Mouse (Mus musculus): Measurements from ENCODE around the gene Slc26a3. TPM values are rescaled to one million over a fixed set of nuclear protein-coding genes. Genes with fewer than 3 reads are reported as not detected.

Slc26a3 gene
- polyA plus RNA-seq, 1 experiment: not detected

- Histone ChIP-seq H3K27me3 (ENCODE audit: control insufficient read depth, insufficient read depth, insufficient read length) (no peaks in the 10 kb centered on the region), H3K36me3 (ENCODE audit: control insufficient read depth, insufficient read depth) (no peaks in the 10 kb centered on the region), H3K4me2 (ENCODE audit: low read depth) (no peak overlapping the region), H3K4me3 (no peak overlapping the region), H3K79me2 (ENCODE audit: control insufficient read depth, insufficient read depth) (no peaks in the 10 kb centered on the region), H3ac (ENCODE audit: control insufficient read depth, insufficient read length) (no peak overlapping the region)
- TF ChIP-seq POLR2A (IDR thresholded peaks at IDR 0.05; ENCODE audit: insufficient read length, low read depth): no peak
- TF ChIP-seq MYOG (IDR thresholded peaks at IDR 0.05; ENCODE audit: control insufficient read depth in 1 of 3, insufficient read depth in 1 of 3, insufficient read length in 2 of 3, low read depth in 2 of 3): no peak
- no peak for TF ChIP-seq REST (IDR thresholded peaks at IDR 0.05; ENCODE audit: insufficient read depth, insufficient read length)
- no peak for TF ChIP-seq USF1 (IDR thresholded peaks at IDR 0.05; ENCODE audit: low read depth)
- no peak for TF ChIP-seq TCF12 (IDR thresholded peaks at IDR 0.05; ENCODE audit: insufficient read depth, poor library complexity, severe bottlenecking)
- TF ChIP-seq CEBPB (IDR thresholded peaks at IDR 0.05; ENCODE audit: insufficient read depth, poor library complexity, severe bottlenecking): no peak
- no peak for TF ChIP-seq POLR2AphosphoS2 (IDR thresholded peaks at IDR 0.05; ENCODE audit: insufficient read length, low read depth)
Measured at GRCm38 (mm10) chr12:31369118-31369517, 21.6 kb upstream of the Slc26a3 start.

- H3ac ChIP-seq (ENCODE audit: control insufficient read depth, insufficient read length): no peak overlapping the region
- H3K27me3 ChIP-seq (ENCODE audit: control insufficient read depth, insufficient read depth, insufficient read length): no peaks in the 10 kb centered on the region
- H3K4me2 ChIP-seq (ENCODE audit: low read depth): no peak overlapping the region
- no peaks in the 10 kb centered on the region for H3K79me2 ChIP-seq (ENCODE audit: control insufficient read depth, insufficient read depth)
- no peaks in the 10 kb centered on the region for H3K36me3 ChIP-seq (ENCODE audit: control insufficient read depth, insufficient read depth)
- H3K4me3 ChIP-seq: no peak overlapping the region
- TF ChIP-seq TCF12 (IDR thresholded peaks at IDR 0.05; ENCODE audit: insufficient read depth, poor library complexity, severe bottlenecking) (no peak), MYOG (IDR thresholded peaks at IDR 0.05; ENCODE audit: control insufficient read depth in 1 of 3, insufficient read depth in 1 of 3, insufficient read length in 2 of 3, low read depth in 2 of 3) (no peak), MYOD1 (IDR thresholded peaks at IDR 0.05; ENCODE audit: control insufficient read depth in 1 of 3, insufficient read length in 2 of 3, low read depth in 2 of 3) (no peak), TCF3 (IDR thresholded peaks at IDR 0.05; ENCODE audit: insufficient read length, low read depth) (no peak), CEBPB (IDR thresholded peaks at IDR 0.05; ENCODE audit: insufficient read depth, poor library complexity, severe bottlenecking) (no peak), SRF (IDR thresholded peaks at IDR 0.05; ENCODE audit: control insufficient read depth, insufficient read length, low read depth) (no peak), E2F4 (IDR thresholded peaks at IDR 0.05; ENCODE audit: insufficient read depth) (no peak), REST (IDR thresholded peaks at IDR 0.05; ENCODE audit: insufficient read depth, insufficient read length) (no peak), MAX (IDR thresholded peaks at IDR 0.05; ENCODE audit: low read depth) (no peak)
Measured at GRCm38 (mm10) chr12:31369656-31370055, 21.0 kb upstream of the Slc26a3 start.

DNA sequence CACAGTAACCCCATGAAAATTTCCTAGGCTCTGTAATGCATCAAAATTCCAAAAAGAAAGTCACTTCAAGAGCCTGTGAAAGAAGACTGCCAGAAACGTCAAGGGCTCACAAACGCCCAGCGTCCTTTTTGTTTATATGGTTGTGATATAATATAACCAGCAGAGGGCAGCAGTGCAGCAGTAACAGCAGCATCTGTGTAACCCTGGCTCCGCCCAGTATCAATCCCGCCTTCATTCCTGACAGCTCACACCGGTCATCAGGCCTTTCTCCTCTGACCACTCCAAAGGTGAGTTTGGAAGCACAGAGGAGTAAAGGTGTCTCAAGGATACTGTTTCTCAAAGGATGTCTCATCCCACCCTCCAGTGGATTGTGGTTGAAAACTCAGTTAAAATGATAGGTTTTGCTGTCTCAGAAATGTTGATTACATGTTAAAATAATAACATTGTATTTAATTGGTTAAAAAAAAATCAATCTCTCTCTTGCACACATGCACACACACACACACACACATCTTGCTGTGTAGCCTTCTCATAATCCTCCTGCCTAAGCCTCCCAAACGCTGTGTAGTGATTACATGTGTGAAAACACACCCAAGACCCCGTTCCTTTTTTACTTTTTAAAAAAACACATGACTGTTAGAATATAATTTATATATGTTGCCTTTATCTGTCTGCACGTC is 15.9 kb upstream of the Slc26a3 start:
- no peaks in the 10 kb centered on the region for H3K36me3 ChIP-seq (ENCODE audit: control insufficient read depth, insufficient read depth)
- no peak for TF ChIP-seq CEBPB (IDR thresholded peaks at IDR 0.05; ENCODE audit: insufficient read depth, poor library complexity, severe bottlenecking)
- TF ChIP-seq TCF3 (IDR thresholded peaks at IDR 0.05; ENCODE audit: insufficient read length, low read depth): no peak
- TF ChIP-seq E2F4 (IDR thresholded peaks at IDR 0.05; ENCODE audit: insufficient read depth): no peak
- peaks cover 3% of the 10 kb centered on the region for H3K27me3 ChIP-seq (ENCODE audit: control insufficient read depth, insufficient read depth, insufficient read length)
- no peak overlapping the region for H3K4me3 ChIP-seq
- no peak overlapping the region for H3ac ChIP-seq (ENCODE audit: control insufficient read depth, insufficient read length)
- H3K79me2 ChIP-seq (ENCODE audit: control insufficient read depth, insufficient read depth): no peaks in the 10 kb centered on the region
- peak overlapping the region; percentile 57 for H3K4me2 ChIP-seq (ENCODE audit: low read depth)

DNA sequence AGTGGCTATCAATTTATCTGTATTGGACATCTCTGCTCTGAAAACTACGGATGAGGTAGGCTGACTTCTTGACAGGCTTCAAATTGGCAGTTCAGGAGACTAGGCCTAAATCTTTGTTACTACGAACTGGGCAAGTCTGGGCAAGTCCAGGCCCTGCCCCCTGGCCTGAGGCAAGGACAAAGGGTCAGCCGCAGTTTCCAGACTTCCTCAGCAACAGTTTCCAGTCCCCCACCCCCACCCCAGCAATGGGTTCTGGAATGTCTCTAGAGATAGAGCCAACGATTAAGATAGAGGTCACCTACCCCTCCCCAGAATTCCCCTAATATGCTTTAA is 15.4 kb upstream of the Slc26a3 start:
- Histone ChIP-seq H3ac (ENCODE audit: control insufficient read depth, insufficient read length) (no peak overlapping the region), H3K27me3 (ENCODE audit: control insufficient read depth, insufficient read depth, insufficient read length) (peaks cover 6% of the 10 kb centered on the region), H3K4me2 (ENCODE audit: low read depth) (peak overlapping the region; percentile 41), H3K36me3 (ENCODE audit: control insufficient read depth, insufficient read depth) (no peaks in the 10 kb centered on the region), H3K79me2 (ENCODE audit: control insufficient read depth, insufficient read depth) (no peaks in the 10 kb centered on the region), H3K4me3 (no peak overlapping the region)
- no peak for TF ChIP-seq CEBPB (IDR thresholded peaks at IDR 0.05; ENCODE audit: insufficient read depth, poor library complexity, severe bottlenecking)
- TF ChIP-seq MYOG (IDR thresholded peaks at IDR 0.05; ENCODE audit: control insufficient read depth in 1 of 3, insufficient read depth in 1 of 3, insufficient read length in 2 of 3, low read depth in 2 of 3): no peak
- no peak for TF ChIP-seq E2F4 (IDR thresholded peaks at IDR 0.05; ENCODE audit: insufficient read depth)
- TF ChIP-seq POLR2AphosphoS2 (IDR thresholded peaks at IDR 0.05; ENCODE audit: insufficient read length, low read depth): no peak
- no peak for TF ChIP-seq MYOD1 (IDR thresholded peaks at IDR 0.05; ENCODE audit: control insufficient read depth in 1 of 3, insufficient read length in 2 of 3, low read depth in 2 of 3)
- TF ChIP-seq USF1 (IDR thresholded peaks at IDR 0.05; ENCODE audit: low read depth): no peak
- TF ChIP-seq SRF (IDR thresholded peaks at IDR 0.05; ENCODE audit: control insufficient read depth, insufficient read length, low read depth): no peak
- no peak for TF ChIP-seq MAX (IDR thresholded peaks at IDR 0.05; ENCODE audit: low read depth)
- no peak for TF ChIP-seq TCF3 (IDR thresholded peaks at IDR 0.05; ENCODE audit: insufficient read length, low read depth)
- TF ChIP-seq TCF12 (IDR thresholded peaks at IDR 0.05; ENCODE audit: insufficient read depth, poor library complexity, severe bottlenecking): no peak
- no peak for TF ChIP-seq REST (IDR thresholded peaks at IDR 0.05; ENCODE audit: insufficient read depth, insufficient read length)
- TF ChIP-seq POLR2A (IDR thresholded peaks at IDR 0.05; ENCODE audit: insufficient read length, low read depth): no peak

DNA sequence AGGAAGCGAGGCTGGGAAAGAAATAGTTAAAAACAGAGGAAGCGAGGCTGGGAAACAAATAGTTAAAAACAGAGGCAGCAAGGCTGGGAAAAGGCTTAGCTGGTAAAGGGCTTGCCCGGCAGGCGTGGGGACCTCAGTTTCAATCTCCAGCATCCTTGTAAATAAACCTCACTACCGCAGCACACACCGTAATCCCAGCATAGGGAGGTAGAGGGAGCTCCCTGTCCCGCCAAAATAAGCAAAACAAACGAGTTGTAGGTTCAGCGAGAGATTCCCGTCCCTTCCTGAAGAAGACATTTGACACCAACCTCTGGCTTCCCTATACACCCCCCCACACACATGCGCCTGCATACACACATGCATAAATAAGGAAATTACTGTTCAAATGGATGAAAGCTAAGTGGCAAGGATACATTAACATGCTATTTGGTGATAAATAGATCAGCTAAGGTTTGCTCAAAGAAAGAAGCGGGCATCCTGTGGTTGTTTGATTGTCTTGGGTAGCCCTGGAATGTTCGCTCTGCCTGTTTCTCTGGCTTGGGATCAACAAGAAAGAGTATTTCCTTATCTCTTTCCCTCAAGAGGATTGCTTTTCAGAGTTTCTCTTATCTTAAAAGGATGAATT is 14.2 kb upstream of the Slc26a3 start:
- H3K4me2 ChIP-seq (ENCODE audit: low read depth): peak overlapping the region; percentile 41
- H3ac ChIP-seq (ENCODE audit: control insufficient read depth, insufficient read length): no peak overlapping the region
- H3K27me3 ChIP-seq (ENCODE audit: control insufficient read depth, insufficient read depth, insufficient read length): peaks cover 6% of the 10 kb centered on the region
- H3K79me2 ChIP-seq (ENCODE audit: control insufficient read depth, insufficient read depth): no peaks in the 10 kb centered on the region
- no peaks in the 10 kb centered on the region for H3K36me3 ChIP-seq (ENCODE audit: control insufficient read depth, insufficient read depth)
- TF ChIP-seq USF1 (IDR thresholded peaks at IDR 0.05; ENCODE audit: low read depth): no peak
- TF ChIP-seq CEBPB (IDR thresholded peaks at IDR 0.05; ENCODE audit: insufficient read depth, poor library complexity, severe bottlenecking): no peak
- no peak for TF ChIP-seq TCF3 (IDR thresholded peaks at IDR 0.05; ENCODE audit: insufficient read length, low read depth)
- TF ChIP-seq MYOG (IDR thresholded peaks at IDR 0.05; ENCODE audit: control insufficient read depth in 1 of 3, insufficient read depth in 1 of 3, insufficient read length in 2 of 3, low read depth in 2 of 3): no peak
- TF ChIP-seq MAX (IDR thresholded peaks at IDR 0.05; ENCODE audit: low read depth): no peak
- no peak for TF ChIP-seq POLR2A (IDR thresholded peaks at IDR 0.05; ENCODE audit: insufficient read length, low read depth)
- no peak for TF ChIP-seq POLR2AphosphoS2 (IDR thresholded peaks at IDR 0.05; ENCODE audit: insufficient read length, low read depth)
- no peak for TF ChIP-seq E2F4 (IDR thresholded peaks at IDR 0.05; ENCODE audit: insufficient read depth)
- TF ChIP-seq REST (IDR thresholded peaks at IDR 0.05; ENCODE audit: insufficient read depth, insufficient read length): no peak
- TF ChIP-seq TCF12 (IDR thresholded peaks at IDR 0.05; ENCODE audit: insufficient read depth, poor library complexity, severe bottlenecking): no peak
- no peak overlapping the region for H3K4me3 ChIP-seq

All from myocyte (in vitro differentiated cells).